Mouse (Mus musculus) erythroblast, embryonic 14.5 days (primary cell): ENCODE measurements around the gene Agmat. TPM values are rescaled to one million over a fixed set of nuclear protein-coding genes. Genes with fewer than 3 reads are reported as not detected.

ENCODE experiments used
- H3K27me3 ChIP-seq: 2 replicates; pipeline ENCODE4 v1.6.1; 2012; ENCODE audit warnings: inconsistent platforms; ENCODE audit not compliant: control insufficient read depth
- H3K36me3 ChIP-seq: 2 replicates; pipeline ENCODE4 v1.6.1; 2012; ENCODE audit warnings: mild to moderate bottlenecking, inconsistent platforms; ENCODE audit not compliant: control insufficient read depth
- H3K4me1 ChIP-seq: 2 replicates; pipeline ENCODE4 v1.6.1; 2012; ENCODE audit warnings: inconsistent platforms; ENCODE audit not compliant: control insufficient read depth
- H3K4me3 ChIP-seq: replicated peaks from 2 replicates; pipeline ENCODE3; 2012; ENCODE audit warnings: moderate library complexity, mild to moderate bottlenecking, inconsistent platforms
- H3K9me3 ChIP-seq: 2 replicates; pipeline ENCODE4 v1.6.1; 2012; ENCODE audit warnings: low read length, inconsistent platforms, mixed read lengths; ENCODE audit not compliant: control insufficient read depth
- GATA1 ChIP-seq: IDR thresholded peaks from 2 replicates; pipeline ENCODE4 v1.6.1; 2012; ENCODE audit warnings: low read length, inconsistent platforms, mixed read lengths
- TAL1 ChIP-seq: IDR thresholded peaks from 3 replicates; pipeline ENCODE4 v1.6.1; 2012; ENCODE audit warnings: low read length, inconsistent platforms, mixed read lengths
- polyA plus RNA-seq: library from polyadenylated mRNA; stranded (reverse); fragments of >175 nt; gene quantifications from 2 replicates; pipeline ENCODE4 v1.2.3, GENCODE M21; 2012

The Agmat gene
- polyA plus RNA-seq, 1 experiment = 0.19 TPM

- Histone ChIP-seq H3K9me3 (no peaks in the 10 kb centered on the region), H3K4me1 (peaks cover 25% of the 10 kb centered on the region), H3K27me3 (peaks cover 16% of the 10 kb centered on the region), H3K4me3 (no peak overlapping the region), H3K36me3 (no peaks in the 10 kb centered on the region)
- no peak for TF ChIP-seq TAL1
- TF ChIP-seq GATA1 = no peak
These were observed 14.7 kb upstream of the Agmat start for GRCm38 (mm10) chr4:141731766-141732165.

GRCm38 (mm10) chr4:141734446-141735205, 11.8 kb upstream of the Agmat start:
- peaks cover 2% of the 10 kb centered on the region for H3K27me3 ChIP-seq
- H3K4me3 ChIP-seq = peak overlapping the region; percentile 59
- H3K4me1 ChIP-seq = peaks cover 24% of the 10 kb centered on the region
- TF ChIP-seq TAL1 (no peak), GATA1 (no peak)
- H3K9me3 ChIP-seq = no peaks in the 10 kb centered on the region
- H3K36me3 ChIP-seq = no peaks in the 10 kb centered on the region

- no peak for TF ChIP-seq TAL1
- Histone ChIP-seq H3K4me3 (peak overlapping the region; percentile 59), H3K27me3 (peaks cover 2% of the 10 kb centered on the region), H3K4me1 (peaks cover 26% of the 10 kb centered on the region), H3K36me3 (no peaks in the 10 kb centered on the region), H3K9me3 (no peaks in the 10 kb centered on the region)
These were observed 11.3 kb upstream of the Agmat start for GRCm38 (mm10) chr4:141735206-141735560.

GRCm38 (mm10) chr4:141736856-141737255, 9.6 kb upstream of the Agmat start:
- no peaks in the 10 kb centered on the region for H3K36me3 ChIP-seq
- H3K4me1 ChIP-seq = peaks cover 31% of the 10 kb centered on the region

GRCm38 (mm10) chr4:141738015-141738414, 8.5 kb upstream of the Agmat start:
- Histone ChIP-seq H3K27me3 (no peaks in the 10 kb centered on the region), H3K4me3 (no peak overlapping the region), H3K36me3 (no peaks in the 10 kb centered on the region), H3K9me3 (no peaks in the 10 kb centered on the region), H3K4me1 (peaks cover 35% of the 10 kb centered on the region)
- TF ChIP-seq TAL1 = no peak
- no peak for TF ChIP-seq GATA1

More at GRCm38 (mm10) chr4:141736856-141737255, 9.6 kb upstream of the Agmat start:
- no peak for TF ChIP-seq TAL1
- TF ChIP-seq GATA1 = no peak
- no peak overlapping the region for H3K4me3 ChIP-seq
- H3K27me3 ChIP-seq = no peaks in the 10 kb centered on the region
- no peaks in the 10 kb centered on the region for H3K9me3 ChIP-seq

GRCm38 (mm10) chr4:141741856-141742255, 4.6 kb upstream of the Agmat start:
- TF ChIP-seq GATA1 (no peak), TAL1 (no peak)

GRCm38 (mm10) chr4:141742381-141742780, 4.1 kb upstream of the Agmat start:
- Histone ChIP-seq H3K36me3 (peaks cover 2% of the 10 kb centered on the region), H3K4me1 (peaks cover 37% of the 10 kb centered on the region), H3K27me3 (no peaks in the 10 kb centered on the region), H3K4me3 (no peak overlapping the region), H3K9me3 (peaks cover 3% of the 10 kb centered on the region; the same call in 1 of the 2 replicates)
- TF ChIP-seq GATA1 (no peak), TAL1 (no peak)

More at GRCm38 (mm10) chr4:141741856-141742255, 4.6 kb upstream of the Agmat start:
- Histone ChIP-seq H3K27me3 (no peaks in the 10 kb centered on the region), H3K9me3 (peaks cover 3% of the 10 kb centered on the region; the same call in 1 of the 2 replicates), H3K4me1 (peaks cover 31% of the 10 kb centered on the region), H3K4me3 (no peak overlapping the region), H3K36me3 (peaks cover 2% of the 10 kb centered on the region)

GRCm38 (mm10) chr4:141749557-141749956, 3.1 kb downstream of the Agmat start:
- TF ChIP-seq TAL1 (no peak), GATA1 (no peak)
- Histone ChIP-seq H3K36me3 (peaks cover 3% of the 10 kb centered on the region), H3K4me3 (no peak overlapping the region), H3K9me3 (no peaks in the 10 kb centered on the region), H3K27me3 (no peaks in the 10 kb centered on the region), H3K4me1 (peaks cover 70% of the 10 kb centered on the region)

GRCm38 (mm10) chr4:141750826-141751225, 4.4 kb downstream of the Agmat start:
- H3K36me3 ChIP-seq = peaks cover 11% of the 10 kb centered on the region
- peak overlapping the region; percentile 61 for H3K4me3 ChIP-seq
- TF ChIP-seq GATA1 = no peak
- no peak for TF ChIP-seq TAL1
- no peaks in the 10 kb centered on the region for H3K27me3 ChIP-seq
- H3K4me1 ChIP-seq = peaks cover 78% of the 10 kb centered on the region
- H3K9me3 ChIP-seq = no peaks in the 10 kb centered on the region
